Mouse (Mus musculus) midbrain, embryonic 16.5 days (tissue): ENCODE data around the gene Ccr9. TPM values are rescaled to one million over a fixed set of nuclear protein-coding genes. Genes with fewer than 3 reads are reported as not detected.

Source experiments
- ATAC-seq: fragments of 200-750 bp; cut with Nextera tagmentation; 2 replicates; pipeline ENCODE4 v1.8.0; 2017; ENCODE audit warnings: moderate TSS enrichment
- H3K27ac ChIP-seq: fragments of 300-500 bp; sonication (generic); 2 replicates; pipeline ENCODE4 v1.5.1; 2014; ENCODE audit warnings: mild to moderate bottlenecking, low read length, mixed read lengths
- H3K27me3 ChIP-seq: fragments of 300-500 bp; sonication (generic); 2 replicates; pipeline ENCODE4 v1.6.1; 2014; ENCODE audit warnings: low read depth, low read length, mixed read lengths; ENCODE audit not compliant: control insufficient read depth, insufficient read depth
- H3K36me3 ChIP-seq: fragments of 300-500 bp; sonication (generic); 2 replicates; pipeline ENCODE4 v1.6.1; 2014; ENCODE audit warnings: mild to moderate bottlenecking, low read length, moderate library complexity, mixed read lengths; ENCODE audit not compliant: control insufficient read depth, insufficient read depth
- H3K4me1 ChIP-seq: fragments of 300-500 bp; sonication (generic); 2 replicates; pipeline ENCODE4 v1.6.1; 2014; ENCODE audit warnings: mild to moderate bottlenecking, low read length, mixed read lengths; ENCODE audit not compliant: control insufficient read depth, insufficient read depth
- H3K4me2 ChIP-seq: fragments of 300-500 bp; sonication (generic); 2 replicates; pipeline ENCODE4 v1.6.1; 2014; ENCODE audit warnings: mild to moderate bottlenecking, low read length, mixed read lengths
- H3K4me3 ChIP-seq: fragments of 300-500 bp; sonication (generic); 2 replicates; pipeline ENCODE4 v1.5.1; 2014; ENCODE audit warnings: low read depth, mild to moderate bottlenecking, low read length, moderate library complexity, mixed read lengths
- H3K9ac ChIP-seq: fragments of 300-500 bp; sonication (generic); 2 replicates; pipeline ENCODE4 v1.6.1; 2014; ENCODE audit warnings: low read depth, low read length, mixed read lengths
- H3K9me3 ChIP-seq: fragments of 300-500 bp; sonication (generic); replicated peaks from 2 replicates; pipeline ENCODE4 v1.6.1; 2014; ENCODE audit warnings: mild to moderate bottlenecking, low read length, mixed read lengths; ENCODE audit not compliant: control insufficient read depth, poor library complexity, severe bottlenecking
- WGBS: fragments of 180-500 bp; shearing (Covaris S2); extraction: QIAGEN DNeasy Blood & Tissue Kit; methylation state at CpG from one replicate; pipeline ENCODE4 v1.1.7; 2014; 5-methylcytosine and 5-hydroxymethylcytosine counted together
- polyA plus RNA-seq: library from polyadenylated mRNA; unstranded; fragments of >200 nt; fragmentation: Nextera tagmentation; extraction: Ambion mirVana; gene quantifications from 2 replicates; pipeline ENCODE4 v1.2.1, GENCODE M21; 2015

Ccr9 gene
- polyA plus RNA-seq: 0.30 TPM in 2 replicates

- peaks cover 5% of the 10 kb centered on the region; the same call in 1 of the 2 replicates for H3K4me1 ChIP-seq
- H3K9me3 ChIP-seq: no peaks in the 10 kb centered on the region
- WGBS: under 1% methylated on average over 71 of the region's 73 CpGs
- peak within 1 kb of the TSS; percentile 46 for H3K4me3 ChIP-seq
- peak within 1 kb of the TSS; percentile 54 for H3K9ac ChIP-seq
- no peak within 1 kb of the TSS for H3K27ac ChIP-seq
- peaks cover 32% of the 10 kb centered on the region for H3K27me3 ChIP-seq
- no peaks in the 10 kb centered on the region for H3K36me3 ChIP-seq
- peak within 1 kb of the TSS; percentile 85 for H3K4me2 ChIP-seq
- peak; percentile 62 for ATAC-seq
Observed at GRCm38 (mm10) chr9:123678327-123679105, at the start of gene Ccr9, which contains the start of gene Slc6a20a. Ccr9 (plus strand) TSS chr9:123678439. Slc6a20a (minus strand) TSS chr9:123678885.

- Histone ChIP-seq H3K4me1 (no peaks in the 10 kb centered on the region), H3K27me3 (no peaks in the 10 kb centered on the region), H3K36me3 (no peaks in the 10 kb centered on the region), H3K4me2 (no peak overlapping the region), H3K9me3 (no peaks in the 10 kb centered on the region), H3K27ac (no peak overlapping the region), H3K4me3 (no peak overlapping the region), H3K9ac (no peak overlapping the region)
- WGBS: 85% methylated on average over 3 of the region's 3 CpGs
- ATAC-seq: no peak
Observed at GRCm38 (mm10) chr9:123631666-123632065, 46.6 kb upstream of the Ccr9 start.

- H3K27me3 ChIP-seq: no peaks in the 10 kb centered on the region
- H3K4me1 ChIP-seq: no peaks in the 10 kb centered on the region
- H3K4me2 ChIP-seq: no peak within 1 kb of the TSS
- no peaks in the 10 kb centered on the region for H3K9me3 ChIP-seq
- no peaks in the 10 kb centered on the region for H3K36me3 ChIP-seq
- H3K4me3 ChIP-seq: no peak within 1 kb of the TSS
- no peak for ATAC-seq
- H3K27ac ChIP-seq: no peak within 1 kb of the TSS
- WGBS: 81% methylated on average over 6 of the region's 6 CpGs
- no peak within 1 kb of the TSS for H3K9ac ChIP-seq
Observed at GRCm38 (mm10) chr9:123632281-123632680, 46.0 kb upstream of the Ccr9 start, which contains the start of gene Slc6a20b. Slc6a20b (minus strand) TSS chr9:123632565.

GRCm38 (mm10) chr9:123632993-123633392, 45.2 kb upstream of the Ccr9 start:
- Histone ChIP-seq H3K9me3 (no peaks in the 10 kb centered on the region), H3K4me1 (no peaks in the 10 kb centered on the region), H3K4me3 (no peak overlapping the region), H3K27ac (no peak overlapping the region), H3K9ac (no peak overlapping the region), H3K27me3 (no peaks in the 10 kb centered on the region), H3K4me2 (no peak overlapping the region), H3K36me3 (no peaks in the 10 kb centered on the region)
- ATAC-seq: no peak
- 81% methylated on average over 3 of the region's 3 CpGs for WGBS

DNA sequence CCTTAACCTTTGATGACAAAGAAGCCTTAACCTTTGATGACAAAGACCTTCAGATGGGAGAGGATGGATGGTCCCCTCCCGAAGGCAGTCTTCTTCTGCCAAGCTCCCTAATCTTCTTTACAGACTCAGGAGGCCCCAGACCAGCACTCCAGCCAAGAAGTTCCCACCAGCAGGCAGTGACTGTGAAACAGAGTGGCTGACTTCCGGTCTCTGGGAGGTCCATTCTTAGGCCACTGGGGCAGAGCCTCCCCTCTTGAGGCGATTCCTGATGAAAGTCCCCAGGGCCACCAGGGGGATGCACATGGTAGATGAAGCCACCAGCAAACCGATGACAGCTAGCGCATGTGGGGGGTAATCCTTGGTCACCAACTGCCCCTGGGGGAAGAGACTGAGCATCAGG, 41.5 kb upstream of the Ccr9 start:
- Histone ChIP-seq H3K27ac (no peak overlapping the region), H3K4me2 (no peak overlapping the region), H3K4me1 (no peaks in the 10 kb centered on the region), H3K36me3 (no peaks in the 10 kb centered on the region), H3K27me3 (no peaks in the 10 kb centered on the region), H3K9me3 (no peaks in the 10 kb centered on the region), H3K4me3 (no peak overlapping the region), H3K9ac (no peak overlapping the region)
- ATAC-seq: no peak
- 67% methylated on average over 5 of the region's 5 CpGs for WGBS

- no peaks in the 10 kb centered on the region for H3K27me3 ChIP-seq
- H3K4me1 ChIP-seq: no peaks in the 10 kb centered on the region
- no peak overlapping the region for H3K4me2 ChIP-seq
- H3K4me3 ChIP-seq: no peak overlapping the region
- no peaks in the 10 kb centered on the region for H3K9me3 ChIP-seq
- H3K36me3 ChIP-seq: no peaks in the 10 kb centered on the region
- no peak for ATAC-seq
- no peak overlapping the region for H3K27ac ChIP-seq
- no peak overlapping the region for H3K9ac ChIP-seq
Observed at GRCm38 (mm10) chr9:123638231-123638630, 40.0 kb upstream of the Ccr9 start.

- 85% methylated on average over 1 of the region's 1 CpGs for WGBS
- H3K4me2 ChIP-seq: no peak overlapping the region
- H3K4me1 ChIP-seq: no peaks in the 10 kb centered on the region
- no peak overlapping the region for H3K4me3 ChIP-seq
- H3K36me3 ChIP-seq: no peaks in the 10 kb centered on the region
- H3K27me3 ChIP-seq: no peaks in the 10 kb centered on the region
- ATAC-seq: no peak
- H3K9ac ChIP-seq: no peak overlapping the region
- H3K27ac ChIP-seq: no peak overlapping the region
- no peaks in the 10 kb centered on the region for H3K9me3 ChIP-seq
Observed at GRCm38 (mm10) chr9:123638668-123639089, 39.6 kb upstream of the Ccr9 start.

DNA sequence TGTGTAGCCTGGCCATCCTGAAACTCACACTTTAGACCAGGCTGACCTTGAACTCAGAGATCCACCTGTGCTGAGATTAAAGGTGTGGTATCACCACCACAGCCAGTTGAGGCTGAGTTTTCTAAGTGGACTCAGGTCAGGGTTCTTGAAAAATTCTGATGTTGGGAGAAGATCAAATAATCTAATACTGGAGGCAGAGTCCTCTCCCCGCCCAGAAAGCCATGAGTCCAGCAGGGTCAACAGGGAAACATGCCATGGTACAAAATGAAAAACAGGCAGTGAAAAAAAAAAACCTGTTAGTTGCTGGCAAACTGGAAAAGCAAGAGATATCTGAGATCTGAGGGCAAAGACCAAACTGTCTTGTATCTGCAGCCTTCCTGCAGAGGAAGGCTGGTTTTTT, 38.1 kb upstream of the Ccr9 start:
- H3K4me3 ChIP-seq: no peak overlapping the region
- H3K27me3 ChIP-seq: no peaks in the 10 kb centered on the region
- H3K4me2 ChIP-seq: no peak overlapping the region
- no peak overlapping the region for H3K9ac ChIP-seq
- no peak overlapping the region for H3K27ac ChIP-seq
- H3K4me1 ChIP-seq: no peaks in the 10 kb centered on the region
- 82% methylated on average over 1 of the region's 1 CpGs for WGBS
- no peaks in the 10 kb centered on the region for H3K36me3 ChIP-seq
- H3K9me3 ChIP-seq: no peaks in the 10 kb centered on the region
- no peak for ATAC-seq

- H3K27me3 ChIP-seq: no peaks in the 10 kb centered on the region
- no peak overlapping the region for H3K9ac ChIP-seq
- 86% methylated on average over 2 of the region's 2 CpGs for WGBS
- no peak for ATAC-seq
- no peak overlapping the region for H3K27ac ChIP-seq
- H3K36me3 ChIP-seq: no peaks in the 10 kb centered on the region
- no peaks in the 10 kb centered on the region for H3K4me1 ChIP-seq
- no peak overlapping the region for H3K4me3 ChIP-seq
- no peaks in the 10 kb centered on the region for H3K9me3 ChIP-seq
- no peak overlapping the region for H3K4me2 ChIP-seq
Observed at GRCm38 (mm10) chr9:123649785-123650511, 28.3 kb upstream of the Ccr9 start.
